24 mouse cellular contexts compared by ENCODE assay signal in genomic region chr5:29251496-29251873, GRCm38 (mm10). TPM values are rescaled to one million over a fixed set of nuclear protein-coding genes. Genes with fewer than 3 reads are reported as not detected.
DNase-seq lines count a peak whose midpoint lies in the region; ATAC-seq and TF ChIP-seq lines count a peak whose summit lies in the region.
"Had no signal": no experiment of that assay in that cellular context is flagged by ENCODE, and none has a peak within 500 bp of the region (broad histone marks: within the 10 kb centered on the region; RNA-seq: fewer than 3 reads in every experiment).

No protein-coding gene starts in this region.

- 0 out of 2 replicates have a peak, but pooled peaks have one; percentile 57 for ATAC-seq in forebrain, embryonic 11.5 days (replicated peaks; ENCODE audit: low FRiP score)
- ATAC-seq in forebrain, embryonic 13.5 days: no peak
- peak; percentile 56; the same call in 1 of the 2 replicates for ATAC-seq in midbrain, embryonic 11.5 days (ENCODE audit: low FRiP score)
- no peak for ATAC-seq in midbrain, embryonic 15.5 days (replicated peaks)
- ATAC-seq in midbrain, embryonic 14.5 days (ENCODE audit: low FRiP score, low TSS enrichment): no peak
- no peak for ATAC-seq in lung, postnatal 0 days
- ATAC-seq: inflammation-experienced regulatory T-cells, adult 6 months had no signal

- H3K36me3 ChIP-seq in forebrain, embryonic 11.5 days (ENCODE audit: control insufficient read depth, insufficient read depth, low read length): no peaks in the 10 kb centered on the region
- H3K36me3 ChIP-seq in forebrain, embryonic 13.5 days (ENCODE audit: poor library complexity, severe bottlenecking): no peaks in the 10 kb centered on the region
- no peaks in the 10 kb centered on the region for H3K36me3 ChIP-seq in midbrain, embryonic 11.5 days (ENCODE audit: control insufficient read depth, insufficient read depth, low read length)
- no peaks in the 10 kb centered on the region for H3K36me3 ChIP-seq in midbrain, embryonic 15.5 days (replicated peaks)
- no peaks in the 10 kb centered on the region for H3K36me3 ChIP-seq in midbrain, embryonic 14.5 days (ENCODE audit: control insufficient read depth, insufficient read depth, low read length)
- no peaks in the 10 kb centered on the region for H3K36me3 ChIP-seq in lung, postnatal 0 days (ENCODE audit: insufficient read depth, low read length)
- H3K36me3 ChIP-seq: forebrain, embryonic 12.5 days; G1E had no signal

- H3K4me1 ChIP-seq in forebrain, embryonic 11.5 days (replicated peaks; ENCODE audit: control insufficient read depth, insufficient read depth, low read length): peaks cover 3% of the 10 kb centered on the region; the same call in 1 of the 2 replicates
- peaks cover 22% of the 10 kb centered on the region for H3K4me1 ChIP-seq in forebrain, embryonic 13.5 days
- peaks cover 20% of the 10 kb centered on the region for H3K4me1 ChIP-seq in midbrain, embryonic 11.5 days (ENCODE audit: control insufficient read depth, insufficient read depth, low read length)
- H3K4me1 ChIP-seq in midbrain, embryonic 15.5 days: peaks cover 7% of the 10 kb centered on the region
- peaks cover 14% of the 10 kb centered on the region for H3K4me1 ChIP-seq in midbrain, embryonic 14.5 days (ENCODE audit: control insufficient read depth, insufficient read depth, low read length)
- H3K4me1 ChIP-seq in lung, postnatal 0 days (ENCODE audit: insufficient read depth, low read depth, low read length): no peaks in the 10 kb centered on the region

- no peak overlapping the region for H3K27ac ChIP-seq in forebrain, embryonic 11.5 days (ENCODE audit: low read depth, low read length)
- H3K27ac ChIP-seq in forebrain, embryonic 13.5 days: no peak overlapping the region
- H3K27ac ChIP-seq in midbrain, embryonic 11.5 days (ENCODE audit: low read depth, low read length): peak overlapping the region; percentile 51; the same call in 1 of the 2 replicates
- H3K27ac ChIP-seq in midbrain, embryonic 15.5 days: no peak overlapping the region
- no peak overlapping the region for H3K27ac ChIP-seq in midbrain, embryonic 14.5 days (replicated peaks; ENCODE audit: low read depth, low read length)
- no peak overlapping the region for H3K27ac ChIP-seq in lung, postnatal 0 days (ENCODE audit: low read length)
- H3K27ac ChIP-seq: forebrain, embryonic 12.5 days; gastrocnemius, adult 2 months; hindbrain, embryonic 14.5 days; hindbrain, postnatal 0 days had no signal

- no peaks in the 10 kb centered on the region for H3K27me3 ChIP-seq in forebrain, embryonic 11.5 days (ENCODE audit: control insufficient read depth, insufficient read depth, low read length)
- no peaks in the 10 kb centered on the region for H3K27me3 ChIP-seq in forebrain, embryonic 13.5 days
- H3K27me3 ChIP-seq in midbrain, embryonic 11.5 days (ENCODE audit: control insufficient read depth, insufficient read depth, low read length): no peaks in the 10 kb centered on the region
- H3K27me3 ChIP-seq in midbrain, embryonic 15.5 days (replicated peaks): no peaks in the 10 kb centered on the region
- H3K27me3 ChIP-seq in midbrain, embryonic 14.5 days (ENCODE audit: control insufficient read depth, insufficient read depth, low read length): no peaks in the 10 kb centered on the region
- H3K27me3 ChIP-seq in lung, postnatal 0 days (replicated peaks; ENCODE audit: insufficient read depth, low read length): no peaks in the 10 kb centered on the region
- H3K27me3 ChIP-seq: CH12.LX; forebrain, embryonic 12.5 days; Patski had no signal

- no peak for TF ChIP-seq EP300 in lung, postnatal 0 days (IDR thresholded peaks at IDR 0.05)

- no peak for TF ChIP-seq CTCF in lung, postnatal 0 days (IDR thresholded peaks at IDR 0.05)

- H3K9me3 ChIP-seq in forebrain, embryonic 11.5 days (ENCODE audit: control insufficient read depth, low read length): no peaks in the 10 kb centered on the region
- no peaks in the 10 kb centered on the region for H3K9me3 ChIP-seq in forebrain, embryonic 13.5 days (replicated peaks)
- H3K9me3 ChIP-seq in midbrain, embryonic 11.5 days (ENCODE audit: control insufficient read depth, low read length): peaks cover 4% of the 10 kb centered on the region; the same call in 1 of the 2 replicates
- H3K9me3 ChIP-seq in midbrain, embryonic 15.5 days: no peaks in the 10 kb centered on the region
- H3K9me3 ChIP-seq in midbrain, embryonic 14.5 days (ENCODE audit: control insufficient read depth, low read length): no peaks in the 10 kb centered on the region
- no peaks in the 10 kb centered on the region for H3K9me3 ChIP-seq in lung, postnatal 0 days (ENCODE audit: low read length)
- H3K9me3 ChIP-seq: forebrain, embryonic 12.5 days; G1E had no signal

- no peak for DNase-seq in forebrain, embryonic 11.5 days (ENCODE audit: low spot score)
- DNase-seq in midbrain, embryonic 11.5 days (ENCODE audit: low spot score, missing footprints): peak; percentile 87
- peak; percentile 4 for DNase-seq in midbrain, embryonic 14.5 days
- no peak for DNase-seq in lung, postnatal 0 days (ENCODE audit: low spot score)
- DNase-seq: adrenal gland, postnatal 10 days; adrenal gland, postnatal 36 days; B cell, adult 2 months; cerebellum, adult 18-20 months; cerebellum, adult 9-10 months; cerebellum, postnatal 14 days; forebrain, postnatal 0 days; gastrocnemius, adult 2 months; gastrocnemius, postnatal 14 days; heart, adult 11 months had no signal

- no peak overlapping the region for H3K4me3 ChIP-seq in forebrain, embryonic 11.5 days (ENCODE audit: low read depth, low read length)
- H3K4me3 ChIP-seq in forebrain, embryonic 13.5 days: no peak overlapping the region
- H3K4me3 ChIP-seq in midbrain, embryonic 11.5 days (ENCODE audit: low read depth, low read length): no peak overlapping the region
- no peak overlapping the region for H3K4me3 ChIP-seq in midbrain, embryonic 15.5 days
- no peak overlapping the region for H3K4me3 ChIP-seq in midbrain, embryonic 14.5 days (replicated peaks; ENCODE audit: low read depth, low read length)
- H3K4me3 ChIP-seq in lung, postnatal 0 days (ENCODE audit: low read depth, low read length): no peak overlapping the region
- H3K4me3 ChIP-seq: forebrain, embryonic 12.5 days; gastrocnemius, adult 2 months had no signal

- WGBS in forebrain, embryonic 11.5 days: 58% methylated on average over 1 of the region's 1 CpGs
- WGBS in forebrain, embryonic 13.5 days: 37% methylated on average over 1 of the region's 1 CpGs
- WGBS in midbrain, embryonic 11.5 days: 37% methylated on average over 1 of the region's 1 CpGs
- WGBS in midbrain, embryonic 15.5 days: 28% methylated on average over 1 of the region's 1 CpGs
- 27% methylated on average over 1 of the region's 1 CpGs for WGBS in midbrain, embryonic 14.5 days
- WGBS in lung, postnatal 0 days: 74% methylated on average over 1 of the region's 1 CpGs

- no peak overlapping the region for H3K4me2 ChIP-seq in forebrain, embryonic 11.5 days (ENCODE audit: low read depth, low read length, severe bottlenecking)
- no peak overlapping the region for H3K4me2 ChIP-seq in forebrain, embryonic 13.5 days
- no peak overlapping the region for H3K4me2 ChIP-seq in midbrain, embryonic 11.5 days
- no peak overlapping the region for H3K4me2 ChIP-seq in midbrain, embryonic 15.5 days
- peak overlapping the region; percentile 29; the same call in 1 of the 2 replicates for H3K4me2 ChIP-seq in midbrain, embryonic 14.5 days (ENCODE audit: low read length)
- no peak overlapping the region for H3K4me2 ChIP-seq in lung, postnatal 0 days (replicated peaks; ENCODE audit: low read depth, low read length)
- H3K4me2 ChIP-seq: forebrain, embryonic 12.5 days; heart, embryonic 11.5 days; hindbrain, embryonic 14.5 days had no signal

- no peak overlapping the region for H3K9ac ChIP-seq in forebrain, embryonic 11.5 days (ENCODE audit: low read length)
- no peak overlapping the region for H3K9ac ChIP-seq in forebrain, embryonic 13.5 days
- H3K9ac ChIP-seq in midbrain, embryonic 11.5 days (ENCODE audit: low read length): no peak overlapping the region
- H3K9ac ChIP-seq in midbrain, embryonic 15.5 days: no peak overlapping the region
- H3K9ac ChIP-seq in midbrain, embryonic 14.5 days (replicated peaks; ENCODE audit: low read length): no peak overlapping the region
- no peak overlapping the region for H3K9ac ChIP-seq in lung, postnatal 0 days (replicated peaks; ENCODE audit: low read depth)
- H3K9ac ChIP-seq: forebrain, embryonic 12.5 days; forebrain, postnatal 0 days; hindbrain, embryonic 14.5 days had no signal

RNA-seq across cellular contexts. Expression of gene Rnf32, which starts 55.7 kb away (rescaled TPM):
- 6.4 and 7.5 TPM in 2 replicates for polyA plus RNA-seq in forebrain, embryonic 11.5 days (2014; fragmentation: Nextera tagmentation; extraction: Ambion mirVana)
- 11.8 and 12.0 TPM in 2 replicates for polyA plus RNA-seq in forebrain, embryonic 13.5 days (2015; fragmentation: Nextera tagmentation; extraction: Ambion mirVana)
- 9.6 and 10.6 TPM in 2 replicates for polyA plus RNA-seq in midbrain, embryonic 11.5 days (2014; fragmentation: Nextera tagmentation; extraction: Ambion mirVana)
- 17.4 and 19.7 TPM in 2 replicates for polyA plus RNA-seq in midbrain, embryonic 15.5 days (2015; fragmentation: Nextera tagmentation; extraction: Ambion mirVana)
- 19.4 and 21.5 TPM in 2 replicates for polyA plus RNA-seq in midbrain, embryonic 14.5 days (2014; fragmentation: Nextera tagmentation; extraction: Ambion mirVana)
- 2.3 and 5.2 TPM in 2 replicates for polyA plus RNA-seq in lung, postnatal 0 days (2015; fragmentation: Nextera tagmentation; extraction: Ambion mirVana)

Comparison
In these comparisons a context has a peak if more than half of its experiments do, and no peak if none do; other contexts are left out.
1. ATAC-seq: peak in forebrain, embryonic 11.5 days (single experiment) and midbrain, embryonic 11.5 days (single experiment); none in forebrain, embryonic 13.5 days (single experiment), midbrain, embryonic 15.5 days (single experiment), midbrain, embryonic 14.5 days (single experiment) and lung, postnatal 0 days (single experiment).
2. DNase-seq: peak in midbrain, embryonic 11.5 days (single experiment) and midbrain, embryonic 14.5 days (single experiment); none in forebrain, embryonic 11.5 days (single experiment) and lung, postnatal 0 days (single experiment).